15 mouse cellular contexts compared by ENCODE assay signal in the genomic region with DNA sequence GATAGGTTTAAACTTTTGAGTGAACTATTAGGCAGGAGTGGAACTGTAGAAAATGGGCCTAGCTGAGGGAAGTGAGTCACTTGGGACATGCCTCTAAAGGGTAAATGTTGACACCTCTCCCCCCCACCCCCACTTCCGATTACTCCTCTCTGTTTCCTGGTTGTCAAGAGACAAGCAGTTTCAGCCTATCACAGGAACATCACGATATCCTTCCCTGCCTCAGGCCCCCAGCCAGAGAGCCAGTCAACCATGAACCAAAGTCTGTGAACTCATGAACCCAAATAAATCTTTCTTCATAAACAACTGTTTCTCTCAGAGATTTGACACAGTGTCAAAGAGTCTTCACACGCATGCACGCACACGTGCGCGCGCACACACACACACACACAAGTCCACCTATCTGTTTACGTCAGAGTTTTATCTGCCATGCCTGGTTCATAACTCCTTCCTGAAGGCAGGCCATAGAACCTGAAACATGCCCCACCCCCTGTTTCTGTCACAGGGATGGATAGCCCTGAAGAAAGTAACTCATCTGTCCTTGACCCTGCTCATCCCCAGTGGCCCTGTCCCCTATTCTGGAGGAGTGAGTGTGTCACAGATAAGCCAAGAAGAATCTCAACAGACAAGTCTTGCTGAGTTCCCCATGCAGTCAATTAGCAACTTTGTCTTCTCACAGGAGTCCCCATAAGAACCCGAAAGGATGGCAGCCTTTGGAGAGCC. TPM values are rescaled to one million over a fixed set of nuclear protein-coding genes. Genes with fewer than 3 reads are reported as not detected.
DNase-seq lines count a peak whose midpoint lies in the region; ATAC-seq and TF ChIP-seq lines count a peak whose summit lies in the region.
"Had no signal": no experiment of that assay in that cellular context is flagged by ENCODE, and none has a peak within 500 bp of the region (broad histone marks: within the 10 kb centered on the region; RNA-seq: fewer than 3 reads in every experiment).

No protein-coding gene starts in this region.

- H3K9me3 ChIP-seq in hindbrain, embryonic 11.5 days (ENCODE audit: control insufficient read depth, low read length): no peaks in the 10 kb centered on the region
- H3K9me3 ChIP-seq: hindbrain, embryonic 12.5 days; limb, embryonic 13.5 days; midbrain, embryonic 10.5 days had no signal

- H3K4me3 ChIP-seq in liver, adult 2 months (ENCODE audit: insufficient read depth, low read depth, low read length): no peak overlapping the region
- no peak overlapping the region for H3K4me3 ChIP-seq in hindbrain, embryonic 11.5 days (ENCODE audit: low read depth, low read length)
- H3K4me3 ChIP-seq: hindbrain, embryonic 12.5 days; limb, embryonic 13.5 days; midbrain, embryonic 10.5 days had no signal

- H3K9ac ChIP-seq in liver, adult 2 months (ENCODE audit: low read depth, low read length): no peak overlapping the region
- no peak overlapping the region for H3K9ac ChIP-seq in hindbrain, embryonic 11.5 days (ENCODE audit: low read depth, low read length)
- H3K9ac ChIP-seq: forebrain, postnatal 0 days; hindbrain, embryonic 12.5 days; limb, embryonic 13.5 days had no signal

- H3K27ac ChIP-seq in liver, adult 2 months (replicated peaks; ENCODE audit: insufficient read depth, low read depth, low read length): no peak overlapping the region
- no peak overlapping the region for H3K27ac ChIP-seq in hindbrain, embryonic 11.5 days (ENCODE audit: low read depth, low read length)
- H3K27ac ChIP-seq: hindbrain, embryonic 12.5 days; limb, embryonic 13.5 days; midbrain, embryonic 10.5 days had no signal

- H3K4me1 ChIP-seq in liver, adult 2 months (ENCODE audit: control insufficient read depth, insufficient read depth, low read length): peaks cover 5% of the 10 kb centered on the region; the same call in 1 of the 2 replicates
- H3K4me1 ChIP-seq in hindbrain, embryonic 11.5 days (replicated peaks; ENCODE audit: control insufficient read depth, insufficient read depth, low read length): no peaks in the 10 kb centered on the region

- ATAC-seq in hindbrain, embryonic 11.5 days (ENCODE audit: low FRiP score): no peak

- 62% methylated on average over 10 of the region's 10 CpGs for WGBS in liver, adult 2 months
- WGBS in hindbrain, embryonic 11.5 days: 81% methylated on average over 10 of the region's 10 CpGs

- no peaks in the 10 kb centered on the region for H3K79me2 ChIP-seq in liver, adult 2 months (ENCODE audit: control insufficient read depth, insufficient read depth, low read length)

- no peak overlapping the region for H3K4me2 ChIP-seq in hindbrain, embryonic 11.5 days (replicated peaks; ENCODE audit: low read depth, low read length)
- H3K4me2 ChIP-seq: hindbrain, embryonic 12.5 days; limb, embryonic 13.5 days had no signal

- DNase-seq in adrenal gland, postnatal 14 days: peak; percentile 46
- DNase-seq in adrenal gland, postnatal 4 days (ENCODE audit: low spot score in 2 of 2): no peak
- DNase-seq in urinary bladder, postnatal 14 days (ENCODE audit: low spot score): peak; percentile 20
- no peak for DNase-seq in urinary bladder, postnatal 4 days (ENCODE audit: low spot score in 2 of 2)
- DNase-seq in liver, adult 2 months (ENCODE audit: extremely low read depth, low read depth, low spot score): peak; percentile 83
- no peak for DNase-seq in gastrocnemius, postnatal 25 days
- DNase-seq in frontal cortex, adult 2 months (ENCODE audit: extremely low spot score in 1 of 2, low spot score in 1 of 2): no peak
- DNase-seq in hindbrain, embryonic 11.5 days (ENCODE audit: low spot score): no peak
- DNase-seq: forebrain, postnatal 0 days; layer of hippocampus, adult 9-11 months; thymus, adult 2 months had no signal

- no peak for TF ChIP-seq CTCF in liver, adult 2 months (IDR thresholded peaks at IDR 0.05; ENCODE audit: low read depth, low read length)

- no peaks in the 10 kb centered on the region for H3K27me3 ChIP-seq in liver, adult 2 months (ENCODE audit: control insufficient read depth, insufficient read depth, low read length)
- H3K27me3 ChIP-seq in hindbrain, embryonic 11.5 days (ENCODE audit: control insufficient read depth, insufficient read depth, low read length): no peaks in the 10 kb centered on the region
- H3K27me3 ChIP-seq: hindbrain, embryonic 12.5 days; limb, embryonic 13.5 days had no signal

- no peaks in the 10 kb centered on the region for H3K36me3 ChIP-seq in liver, adult 2 months (ENCODE audit: control insufficient read depth, insufficient read depth, low read length)
- no peaks in the 10 kb centered on the region for H3K36me3 ChIP-seq in hindbrain, embryonic 11.5 days (ENCODE audit: control insufficient read depth, insufficient read depth, low read length)
- H3K36me3 ChIP-seq: G1E; hindbrain, embryonic 12.5 days; limb, embryonic 13.5 days; midbrain, embryonic 10.5 days had no signal

- no peak for TF ChIP-seq POLR2A in liver, adult 2 months (IDR thresholded peaks at IDR 0.05; ENCODE audit: extremely low read depth, insufficient read depth, low read length)

RNA-seq across cellular contexts. Expression of a gene that starts 24.7 kb away (rescaled TPM):
- 3.0 and 5.0 TPM in 2 replicates for total RNA-seq in adrenal gland, postnatal 14 days (2021)
- 10 to 100 TPM in 1 of 2 experiments, 1 to 10 TPM in 1; 6.5 to 23.4 TPM for total RNA-seq in adrenal gland, postnatal 4 days (2021)
- 0.28 and 0.54 TPM in 2 replicates for total RNA-seq in liver, adult 2 months (2014; rRNA removed)
- 0.05 TPM in 1 of 2 replicates, not detected in the other for polyA plus RNA-seq in liver, adult 2 months (2012; rRNA removed)
- total RNA-seq in gastrocnemius, postnatal 25 days (2021): under 1 TPM; 0.54 to 0.56 TPM
- polyA plus RNA-seq in frontal cortex, adult 2 months (2012; rRNA removed): 9.6 and 11.4 TPM in 2 replicates
- 0.77 and 1.5 TPM in 2 replicates for polyA plus RNA-seq in hindbrain, embryonic 11.5 days (2014; fragmentation: Nextera tagmentation; extraction: Ambion mirVana)
- total RNA-seq: G1E had no signal
- polyA plus RNA-seq: G1E had no signal

RNA-seq across cellular contexts. Expression of a gene that starts 41.6 kb away (rescaled TPM):
- total RNA-seq in adrenal gland, postnatal 14 days (2021): 13.9 and 20.8 TPM in 2 replicates
- 10 to 100 TPM; 18.6 TPM for total RNA-seq in adrenal gland, postnatal 4 days (2021)
- total RNA-seq in liver, adult 2 months (2014; rRNA removed): 6.2 and 8.6 TPM in 2 replicates
- 9.0 and 9.9 TPM in 2 replicates for polyA plus RNA-seq in liver, adult 2 months (2012; rRNA removed)
- 10 to 100 TPM; 11.9 to 12.3 TPM for total RNA-seq in gastrocnemius, postnatal 25 days (2021)
- polyA plus RNA-seq in frontal cortex, adult 2 months (2012; rRNA removed): 33.7 and 34.9 TPM in 2 replicates
- 22.2 and 23.6 TPM in 2 replicates for polyA plus RNA-seq in hindbrain, embryonic 11.5 days (2014; fragmentation: Nextera tagmentation; extraction: Ambion mirVana)

RNA-seq across cellular contexts. Expression of a gene that starts 41.7 kb away (rescaled TPM):
- total RNA-seq in adrenal gland, postnatal 14 days (2021): 21.6 and 28.3 TPM in 2 replicates
- 10 to 100 TPM; 21.3 to 22.3 TPM for total RNA-seq in adrenal gland, postnatal 4 days (2021)
- 38.9 and 41.5 TPM in 2 replicates for total RNA-seq in liver, adult 2 months (2014; rRNA removed)
- polyA plus RNA-seq in liver, adult 2 months (2012; rRNA removed): 17.9 and 19.6 TPM in 2 replicates
- total RNA-seq in gastrocnemius, postnatal 25 days (2021): 10 to 100 TPM; 31.2 to 32.7 TPM
- 11.4 and 13.6 TPM in 2 replicates for polyA plus RNA-seq in frontal cortex, adult 2 months (2012; rRNA removed)
- polyA plus RNA-seq in hindbrain, embryonic 11.5 days (2014; fragmentation: Nextera tagmentation; extraction: Ambion mirVana): 12.7 and 13.9 TPM in 2 replicates

Comparison
In these comparisons a context has a peak if more than half of its experiments do, and no peak if none do; other contexts are left out.
1. DNase-seq: peak in adrenal gland, postnatal 14 days (single experiment), urinary bladder, postnatal 14 days (single experiment) and liver, adult 2 months (single experiment); none in adrenal gland, postnatal 4 days (0 of 2), urinary bladder, postnatal 4 days (0 of 2), gastrocnemius, postnatal 25 days (single experiment), frontal cortex, adult 2 months (0 of 2) and hindbrain, embryonic 11.5 days (single experiment).